Mouse (Mus musculus) heart, postnatal 0 days (tissue): ENCODE data around the gene Btbd3.

Experiments
- CTCF ChIP-seq: IDR thresholded peaks from 2 replicates; pipeline ENCODE4 v1.5.1; 2016; ENCODE audit warnings: antibody characterized with exemption, control low read depth, low read depth
- EP300 ChIP-seq: IDR thresholded peaks from 2 replicates; pipeline ENCODE4 v1.6.1; 2016; ENCODE audit warnings: antibody characterized with exemption, low read depth

DNA sequence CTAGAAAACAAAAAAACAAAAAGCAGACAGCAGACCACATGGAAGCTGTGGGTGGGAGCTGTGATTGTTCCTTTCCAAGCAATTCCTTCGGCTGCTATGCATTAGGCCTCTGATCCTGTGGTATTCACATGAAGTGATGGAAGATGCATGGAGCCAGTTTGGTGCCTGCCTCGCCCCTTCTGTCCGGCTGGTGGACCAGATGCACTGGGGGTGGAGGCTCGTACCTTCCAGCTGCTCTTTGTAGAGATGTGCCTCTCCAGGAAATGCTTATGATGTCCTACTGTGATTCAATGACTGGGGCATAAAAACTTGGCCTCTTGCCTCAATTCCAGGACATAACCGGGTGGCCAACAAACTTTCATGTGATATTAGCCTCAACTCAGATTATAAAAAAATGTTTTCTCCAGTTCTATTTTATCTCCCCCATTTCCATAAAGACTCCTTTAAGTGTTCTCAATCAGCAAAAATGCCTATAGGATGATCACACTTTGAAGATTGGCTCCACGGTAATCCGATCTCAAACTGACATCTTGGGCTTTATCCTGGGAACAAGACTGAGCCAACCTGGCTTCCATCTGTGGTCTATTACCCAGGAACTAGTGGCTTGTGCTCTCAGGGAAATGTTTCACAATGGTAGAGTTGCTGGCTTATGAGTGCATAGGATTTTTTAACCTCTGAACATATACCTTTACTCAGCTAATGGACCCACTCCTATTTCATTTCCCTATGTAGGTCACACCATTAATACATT, 331.6 kb downstream of the Btbd3 start:
- TF ChIP-seq CTCF (no peak), EP300 (no peak)
